Mouse (Mus musculus) MEL (cell line): Measurements from ENCODE around the gene Leo1.

ENCODE experiments used
- BHLHE40 ChIP-seq: IDR thresholded peaks from 2 replicates; pipeline ENCODE4 v1.6.1; 2012; ENCODE audit warnings: low read depth, mild to moderate bottlenecking, inconsistent platforms, low read length, improper control_type of control experiment, borderline replicate concordance
- CTCF ChIP-seq, 3 experiments: IDR thresholded peaks in 2 of 3; conservative IDR thresholded peaks in 1 of 3; 2 replicates each; pipeline ENCODE4 v1.5.1; 2011 to 2012; ENCODE audit warnings: low read length in 3 of 3, low read depth in 2 of 3, mild to moderate bottlenecking in 2 of 3, improper control_type of control experiment in 1 of 3, inconsistent platforms in 1 of 3, mixed read lengths in 1 of 3, moderate library complexity in 1 of 3; ENCODE audit not compliant: control insufficient read depth in 1 of 3, insufficient read depth in 1 of 3, poor library complexity in 1 of 3, severe bottlenecking in 1 of 3
- EP300 ChIP-seq, 2 experiments: IDR thresholded peaks; 2 replicates each; pipeline ENCODE4 v1.6.1; 2011; ENCODE audit warnings: improper control_type of control experiment in 2 of 2, low read length in 2 of 2, low read depth in 1 of 2, mild to moderate bottlenecking in 1 of 2
- GATA1 ChIP-seq: IDR thresholded peaks from 2 replicates; pipeline ENCODE4 v1.6.1; 2011; ENCODE audit warnings: low read depth, low read length, improper control_type of control experiment
- JUND ChIP-seq: IDR thresholded peaks from 2 replicates; pipeline ENCODE4 v1.6.1; 2011; ENCODE audit warnings: low read depth, mild to moderate bottlenecking, improper control_type of control experiment, low read length
- MAX ChIP-seq: IDR thresholded peaks from 2 replicates; pipeline ENCODE4 v1.6.1; 2011; ENCODE audit warnings: low read length, improper control_type of control experiment
- POLR2A ChIP-seq, 2 experiments: IDR thresholded peaks; 2 replicates each; pipeline ENCODE4 v1.6.1; 2011 to 2012; ENCODE audit warnings: low read length in 2 of 2, mild to moderate bottlenecking in 2 of 2, control low read depth in 1 of 2, improper control_type of control experiment in 1 of 2, low read depth in 1 of 2, moderate library complexity in 1 of 2; ENCODE audit not compliant: control insufficient read depth in 1 of 2, insufficient read depth in 1 of 2, poor library complexity in 1 of 2
- TCF12 ChIP-seq: IDR thresholded peaks from 2 replicates; pipeline ENCODE4 v1.6.1; 2014; ENCODE audit warnings: low read depth, mild to moderate bottlenecking, inconsistent platforms, low read length, improper control_type of control experiment, moderate library complexity
- USF1 ChIP-seq: IDR thresholded peaks from 2 replicates; pipeline ENCODE4 v1.6.1; 2014; ENCODE audit warnings: low read depth, mild to moderate bottlenecking, inconsistent platforms, low read length, improper control_type of control experiment, moderate library complexity
- ZC3H11A ChIP-seq: IDR thresholded peaks from 2 replicates; pipeline ENCODE4 v1.6.1; 2012; ENCODE audit warnings: low read depth, mild to moderate bottlenecking, inconsistent platforms, low read length, improper control_type of control experiment
- ZNF384 ChIP-seq: IDR thresholded peaks from 2 replicates; pipeline ENCODE4 v1.6.1; 2012; ENCODE audit warnings: low read depth, mild to moderate bottlenecking, inconsistent platforms, low read length, improper control_type of control experiment

GRCm38 (mm10) chr9:75448021-75448420 is 6.7 kb downstream of the Leo1 start:
- TF ChIP-seq CTCF (IDR thresholded peaks at IDR 0.05 in 2 of 3, conservative IDR thresholded peaks at IDR 0.05 in 1 of 3; ENCODE audit: control insufficient read depth in 1 of 3, insufficient read depth in 1 of 3, low read depth in 2 of 3, low read length in 3 of 3, poor library complexity in 1 of 3, severe bottlenecking in 1 of 3) (no peak), EP300 (IDR thresholded peaks at IDR 0.05; ENCODE audit: low read depth in 1 of 2, low read length in 2 of 2) (no peak), JUND (no peak), POLR2A (IDR thresholded peaks at IDR 0.05; ENCODE audit: control insufficient read depth in 1 of 2, insufficient read depth in 1 of 2, low read depth in 1 of 2, low read length in 2 of 2, poor library complexity in 1 of 2) (no peak), BHLHE40 (no peak), ZC3H11A (no peak), TCF12 (no peak), GATA1 (no peak), USF1 (no peak), MAX (no peak), ZNF384 (no peak)
